Mouse (Mus musculus): ENCODE results near the gene Kpnb1. TPM values are rescaled to one million over a fixed set of nuclear protein-coding genes. Genes with fewer than 3 reads are reported as not detected.

The Kpnb1 gene
- polyA plus RNA-seq, 2 experiments, result 71.8 to 145 TPM

- ATAC-seq (ENCODE audit: low FRiP score, low read depth) (no peak), DNase-seq (ENCODE audit: low spot score) (no peak)
- no peak for TF ChIP-seq POLR2A (IDR thresholded peaks at IDR 0.05; ENCODE audit: borderline replicate concordance, extremely low read depth, insufficient read depth, insufficient read length)
- H3K9ac ChIP-seq (ENCODE audit: low read depth, low read length, severe bottlenecking), result no peak overlapping the region
- H3K4me1 ChIP-seq (ENCODE audit: control insufficient read depth, insufficient read depth, low read length), result no peaks in the 10 kb centered on the region
- no peaks in the 10 kb centered on the region for H3K9me3 ChIP-seq (ENCODE audit: control insufficient read depth, low read length)
- 85% methylated on average over 3 of the region's 3 CpGs for WGBS
- no peak overlapping the region for H3K4me2 ChIP-seq (replicated peaks; ENCODE audit: low read depth, low read length, severe bottlenecking)
- H3K27me3 ChIP-seq (ENCODE audit: control insufficient read depth, insufficient read depth, low read length), result no peaks in the 10 kb centered on the region
- H3K4me3 ChIP-seq (replicated peaks; ENCODE audit: low read length), result no peak overlapping the region
- peaks cover 81% of the 10 kb centered on the region for H3K36me3 ChIP-seq (ENCODE audit: control insufficient read depth, insufficient read depth, low read length)
- no peak overlapping the region for H3K27ac ChIP-seq (replicated peaks; ENCODE audit: low read depth, low read length)
Observed at GRCm38 (mm10) chr11:97223485-97223884, 35.8 kb upstream of the Kpnb1 start.

- Histone ChIP-seq H3K9ac (ENCODE audit: low read depth, low read length, severe bottlenecking) (no peak overlapping the region), H3K27me3 (ENCODE audit: control insufficient read depth, insufficient read depth, low read length) (no peaks in the 10 kb centered on the region), H3K36me3 (ENCODE audit: control insufficient read depth, insufficient read depth, low read length) (peaks cover 81% of the 10 kb centered on the region), H3K4me1 (ENCODE audit: control insufficient read depth, insufficient read depth, low read length) (no peaks in the 10 kb centered on the region), H3K4me2 (replicated peaks; ENCODE audit: low read depth, low read length, severe bottlenecking) (no peak overlapping the region), H3K4me3 (replicated peaks; ENCODE audit: low read length) (no peak overlapping the region), H3K27ac (replicated peaks; ENCODE audit: low read depth, low read length) (no peak overlapping the region), H3K9me3 (ENCODE audit: control insufficient read depth, low read length) (no peaks in the 10 kb centered on the region)
- no peak for TF ChIP-seq POLR2A (IDR thresholded peaks at IDR 0.05; ENCODE audit: borderline replicate concordance, extremely low read depth, insufficient read depth, insufficient read length)
- ATAC-seq (ENCODE audit: low FRiP score, low read depth), result no peak
- 97% methylated on average over 2 of the region's 2 CpGs for WGBS
- DNase-seq (ENCODE audit: low spot score), result no peak
Observed at GRCm38 (mm10) chr11:97221611-97222010, 33.9 kb upstream of the Kpnb1 start.

DNA sequence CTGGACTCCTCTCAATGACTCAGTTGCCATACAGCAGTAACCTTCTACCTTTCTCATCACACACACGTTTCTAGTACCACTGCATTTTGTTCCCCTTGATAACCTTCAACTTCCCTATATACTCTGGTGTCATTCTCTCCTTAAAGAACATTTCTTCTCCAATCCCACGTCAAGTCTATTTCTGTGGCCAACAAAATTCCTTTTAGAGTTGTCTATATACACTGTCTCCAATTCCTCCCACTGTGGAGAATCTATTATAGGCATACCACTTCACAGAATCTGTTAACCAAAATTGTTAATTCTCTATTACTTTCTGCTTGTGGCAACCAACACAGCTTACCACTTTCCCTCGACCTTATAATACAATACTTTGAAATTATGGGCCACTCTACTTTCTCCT, 32.5 kb upstream of the Kpnb1 start:
- Histone ChIP-seq H3K4me3 (replicated peaks; ENCODE audit: low read length) (no peak overlapping the region), H3K9me3 (ENCODE audit: control insufficient read depth, low read length) (no peaks in the 10 kb centered on the region), H3K27ac (replicated peaks; ENCODE audit: low read depth, low read length) (no peak overlapping the region), H3K27me3 (ENCODE audit: control insufficient read depth, insufficient read depth, low read length) (no peaks in the 10 kb centered on the region), H3K4me2 (replicated peaks; ENCODE audit: low read depth, low read length, severe bottlenecking) (no peak overlapping the region), H3K36me3 (ENCODE audit: control insufficient read depth, insufficient read depth, low read length) (peaks cover 84% of the 10 kb centered on the region), H3K4me1 (ENCODE audit: control insufficient read depth, insufficient read depth, low read length) (no peaks in the 10 kb centered on the region), H3K9ac (ENCODE audit: low read depth, low read length, severe bottlenecking) (no peak overlapping the region)
- 85% methylated on average over 3 of the region's 3 CpGs for WGBS
- no peak for ATAC-seq (ENCODE audit: low FRiP score, low read depth)
- no peak for TF ChIP-seq POLR2A (IDR thresholded peaks at IDR 0.05; ENCODE audit: borderline replicate concordance, extremely low read depth, insufficient read depth, insufficient read length)
- DNase-seq (ENCODE audit: low spot score), result no peak

- H3K36me3 ChIP-seq (ENCODE audit: control insufficient read depth, insufficient read depth, low read length), result peaks cover 90% of the 10 kb centered on the region
- WGBS, result 97% methylated on average over 5 of the region's 5 CpGs
- DNase-seq (ENCODE audit: low spot score), result no peak
Observed at GRCm38 (mm10) chr11:97214411-97214810, 26.7 kb upstream of the Kpnb1 start.

GRCm38 (mm10) chr11:97210728-97211400, 23.2 kb upstream of the Kpnb1 start:
- TF ChIP-seq POLR2A (IDR thresholded peaks at IDR 0.05; ENCODE audit: borderline replicate concordance, extremely low read depth, insufficient read depth, insufficient read length), result no peak
- Histone ChIP-seq H3K4me1 (ENCODE audit: control insufficient read depth, insufficient read depth, low read length) (no peaks in the 10 kb centered on the region), H3K36me3 (ENCODE audit: control insufficient read depth, insufficient read depth, low read length) (peaks cover 86% of the 10 kb centered on the region), H3K27ac (replicated peaks; ENCODE audit: low read depth, low read length) (no peak overlapping the region), H3K4me2 (replicated peaks; ENCODE audit: low read depth, low read length, severe bottlenecking) (no peak overlapping the region), H3K4me3 (replicated peaks; ENCODE audit: low read length) (no peak overlapping the region), H3K9me3 (ENCODE audit: control insufficient read depth, low read length) (no peaks in the 10 kb centered on the region), H3K9ac (ENCODE audit: low read depth, low read length, severe bottlenecking) (no peak overlapping the region), H3K27me3 (ENCODE audit: control insufficient read depth, insufficient read depth, low read length) (no peaks in the 10 kb centered on the region)
- no peak for ATAC-seq (ENCODE audit: low FRiP score, low read depth)
- no peak for DNase-seq (ENCODE audit: low spot score)
- 43% methylated on average over 9 of the region's 9 CpGs for WGBS

More at GRCm38 (mm10) chr11:97214411-97214810, 26.7 kb upstream of the Kpnb1 start:
- no peak for ATAC-seq (ENCODE audit: low FRiP score, low read depth)
- no peaks in the 10 kb centered on the region for H3K9me3 ChIP-seq (ENCODE audit: control insufficient read depth, low read length)
- no peak overlapping the region for H3K4me3 ChIP-seq (replicated peaks; ENCODE audit: low read length)
- no peak overlapping the region for H3K4me2 ChIP-seq (replicated peaks; ENCODE audit: low read depth, low read length, severe bottlenecking)
- H3K27me3 ChIP-seq (ENCODE audit: control insufficient read depth, insufficient read depth, low read length), result no peaks in the 10 kb centered on the region
- no peak overlapping the region for H3K27ac ChIP-seq (replicated peaks; ENCODE audit: low read depth, low read length)
- no peak overlapping the region for H3K9ac ChIP-seq (ENCODE audit: low read depth, low read length, severe bottlenecking)
- no peaks in the 10 kb centered on the region for H3K4me1 ChIP-seq (ENCODE audit: control insufficient read depth, insufficient read depth, low read length)
- TF ChIP-seq POLR2A (IDR thresholded peaks at IDR 0.05; ENCODE audit: borderline replicate concordance, extremely low read depth, insufficient read depth, insufficient read length), result no peak
